Comparison of ENCODE assay signal across 9 mouse cellular contexts in the genomic region with DNA sequence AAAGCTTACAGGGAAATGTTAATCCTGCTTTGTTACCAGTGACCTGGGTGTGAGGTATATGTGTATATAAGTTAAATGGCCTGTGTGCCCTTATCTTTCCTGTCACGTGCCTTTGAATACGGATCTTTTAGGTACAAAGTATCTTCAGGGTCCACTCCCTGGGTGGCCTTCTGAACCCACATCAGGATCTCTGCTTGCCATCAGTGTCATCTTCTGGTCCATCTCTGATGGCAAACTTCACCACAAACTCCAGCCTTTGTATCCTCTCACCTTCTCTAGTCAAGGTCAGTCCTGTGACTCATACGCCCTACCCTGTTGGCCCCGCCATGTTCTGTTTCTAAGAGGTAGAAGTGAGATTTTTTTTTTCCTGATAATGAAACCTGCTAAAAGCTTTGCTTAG. TPM values are rescaled to one million over a fixed set of nuclear protein-coding genes. Genes with fewer than 3 reads are reported as not detected.
A peak's percentile ranks its signal among the peaks of the same experiment; 100 is the strongest.
DNase-seq lines count a peak whose midpoint lies in the region; ATAC-seq and TF ChIP-seq lines count a peak whose summit lies in the region.
"Had no signal": no experiment of that assay in that cellular context is flagged by ENCODE, and none has a peak within 500 bp of the region (broad histone marks: within the 10 kb centered on the region; RNA-seq: fewer than 3 reads in every experiment).

Gene Dnajc25, plus strand, starts transcription at position 301 of the 400 bp plus-strand sequence.

- DNase-seq in lung, postnatal 0 days (ENCODE audit: low spot score), result no peak
- DNase-seq in lung, postnatal 25 days (ENCODE audit: low spot score), result no peak
- no peak for DNase-seq in heart, postnatal 14 days
- no peak for DNase-seq in left cerebral cortex, adult 11 months (ENCODE audit: low spot score)
- DNase-seq in B cell, adult 2 months, result no peak
- DNase-seq in right cerebral cortex, postnatal 10 days (ENCODE audit: low spot score in 2 of 2), result no peak
- DNase-seq: liver, embryonic 13.5 days had no signal

- no peak for TF ChIP-seq EP300 in lung, postnatal 0 days (IDR thresholded peaks at IDR 0.05)

- H3K4me2 ChIP-seq in lung, postnatal 0 days (replicated peaks; ENCODE audit: low read depth, low read length), result no peak within 1 kb of the TSS
- no peak within 1 kb of the TSS for H3K4me2 ChIP-seq in embryonic facial prominence, embryonic 13.5 days
- peak within 1 kb of the TSS; percentile 32; the same call in 1 of the 2 replicates for H3K4me2 ChIP-seq in stomach, embryonic 16.5 days (ENCODE audit: low read depth, low read length)
- H3K4me2 ChIP-seq: liver, embryonic 13.5 days had no signal

- H3K9me3 ChIP-seq in lung, postnatal 0 days (ENCODE audit: low read length), result no peaks in the 10 kb centered on the region
- H3K9me3 ChIP-seq in embryonic facial prominence, embryonic 13.5 days, result no peaks in the 10 kb centered on the region
- no peaks in the 10 kb centered on the region for H3K9me3 ChIP-seq in stomach, embryonic 16.5 days (replicated peaks; ENCODE audit: control insufficient read depth, low read length)
- H3K9me3 ChIP-seq: liver, embryonic 13.5 days had no signal

- H3K36me3 ChIP-seq in lung, postnatal 0 days (ENCODE audit: insufficient read depth, low read length), result no peaks in the 10 kb centered on the region
- no peaks in the 10 kb centered on the region for H3K36me3 ChIP-seq in embryonic facial prominence, embryonic 13.5 days
- H3K36me3 ChIP-seq in stomach, embryonic 16.5 days (ENCODE audit: control insufficient read depth, insufficient read depth, low read length), result no peaks in the 10 kb centered on the region
- H3K36me3 ChIP-seq: liver, embryonic 13.5 days had no signal

- no peak within 1 kb of the TSS for H3K4me3 ChIP-seq in lung, postnatal 0 days (ENCODE audit: low read depth, low read length)
- no peak within 1 kb of the TSS for H3K4me3 ChIP-seq in embryonic facial prominence, embryonic 13.5 days
- H3K4me3 ChIP-seq in stomach, embryonic 16.5 days (replicated peaks; ENCODE audit: low read length), result no peak within 1 kb of the TSS
- H3K4me3 ChIP-seq: liver, embryonic 13.5 days had no signal

- no peak within 1 kb of the TSS for H3K27ac ChIP-seq in lung, postnatal 0 days (ENCODE audit: low read length)
- H3K27ac ChIP-seq in embryonic facial prominence, embryonic 13.5 days, result no peak within 1 kb of the TSS
- peak within 1 kb of the TSS; percentile 65 for H3K27ac ChIP-seq in stomach, embryonic 16.5 days (ENCODE audit: low read length)
- H3K27ac ChIP-seq: liver, embryonic 13.5 days had no signal

- intact Hi-C loops in heart, postnatal 14 days (cut with DNase I), result no loop called here

- ATAC-seq in lung, postnatal 0 days, result no peak
- no peak for ATAC-seq in embryonic facial prominence, embryonic 13.5 days (ENCODE audit: insufficient number of reproducible peaks, insufficient read depth, low FRiP score, low TSS enrichment, low read depth)
- ATAC-seq in stomach, embryonic 16.5 days (ENCODE audit: insufficient read depth, low FRiP score), result no peak

- no peaks in the 10 kb centered on the region for H3K4me1 ChIP-seq in lung, postnatal 0 days (ENCODE audit: insufficient read depth, low read depth, low read length)
- no peaks in the 10 kb centered on the region for H3K4me1 ChIP-seq in embryonic facial prominence, embryonic 13.5 days
- peaks cover 10% of the 10 kb centered on the region; the same call in 1 of the 2 replicates for H3K4me1 ChIP-seq in stomach, embryonic 16.5 days (ENCODE audit: control insufficient read depth, insufficient read depth, low read length)

- H3K27me3 ChIP-seq in lung, postnatal 0 days (replicated peaks; ENCODE audit: insufficient read depth, low read length), result no peaks in the 10 kb centered on the region
- no peaks in the 10 kb centered on the region for H3K27me3 ChIP-seq in embryonic facial prominence, embryonic 13.5 days
- no peaks in the 10 kb centered on the region for H3K27me3 ChIP-seq in stomach, embryonic 16.5 days (ENCODE audit: control insufficient read depth, insufficient read depth, low read length)
- H3K27me3 ChIP-seq: liver, embryonic 13.5 days had no signal

- TF ChIP-seq CTCF in lung, postnatal 0 days (IDR thresholded peaks at IDR 0.05), result no peak

- H3K9ac ChIP-seq in lung, postnatal 0 days (replicated peaks; ENCODE audit: low read depth), result no peak within 1 kb of the TSS
- no peak within 1 kb of the TSS for H3K9ac ChIP-seq in embryonic facial prominence, embryonic 13.5 days
- H3K9ac ChIP-seq in stomach, embryonic 16.5 days (ENCODE audit: low read length), result no peak within 1 kb of the TSS
- H3K9ac ChIP-seq: liver, embryonic 13.5 days had no signal

- WGBS in lung, postnatal 0 days, result 61% methylated on average over 4 of the region's 4 CpGs
- WGBS in embryonic facial prominence, embryonic 13.5 days, result 88% methylated on average over 4 of the region's 4 CpGs
- WGBS in stomach, embryonic 16.5 days, result 47% methylated on average over 4 of the region's 4 CpGs

RNA-seq across cellular contexts. Expression of gene Dnajc25, which starts in this region (rescaled TPM):
- 14.1 and 16.6 TPM in 2 replicates for polyA plus RNA-seq in lung, postnatal 0 days (2015; fragmentation: Nextera tagmentation; extraction: Ambion mirVana)
- 9.7 and 15.1 TPM in 2 replicates for polyA plus RNA-seq in embryonic facial prominence, embryonic 13.5 days (2015; fragmentation: Nextera tagmentation; extraction: Ambion mirVana)
- total RNA-seq in heart, postnatal 14 days (2021), result 10 to 100 TPM; 16.2 to 16.5 TPM
- 8.3 and 8.7 TPM in 2 replicates for polyA plus RNA-seq in stomach, embryonic 16.5 days (2015; fragmentation: Nextera tagmentation; extraction: Ambion mirVana)
